Mouse (Mus musculus) bone marrow macrophage, adult 2 months (primary cell): ENCODE data around the gene Qrich2.

Source experiments
- CTCF ChIP-seq: IDR thresholded peaks from 2 replicates; pipeline ENCODE4 v1.5.1; 2012; ENCODE audit warnings: low read depth, mild to moderate bottlenecking, low read length, moderate library complexity
- POLR2A ChIP-seq: IDR thresholded peaks from 2 replicates; pipeline ENCODE4 v1.6.1; 2012; ENCODE audit warnings: mild to moderate bottlenecking, low read depth, low read length, borderline replicate concordance

- TF ChIP-seq CTCF (no peak), POLR2A (no peak)
Measured at GRCm38 (mm10) chr11:116416196-116416943, 49.7 kb downstream of the Qrich2 start.
